Mouse (Mus musculus) heart, embryonic 12.5 days (tissue): ENCODE results near the gene Chd2. TPM values are rescaled to one million over a fixed set of nuclear protein-coding genes. Genes with fewer than 3 reads are reported as not detected.
"Not testable (repeated sequence)": the region's sequence is repeated elsewhere in the genome, so short reads cannot be mapped to it uniquely, and the experiment has no call there.

Source experiments
- ATAC-seq: fragments of 200-750 bp; cut with Nextera tagmentation; 2 replicates; pipeline ENCODE4 v1.8.0; 2017; ENCODE audit warnings: moderate TSS enrichment, moderate library complexity; ENCODE audit not compliant: insufficient number of reproducible peaks, low FRiP score
- H3K27ac ChIP-seq: fragments of 300-500 bp; sonication (generic); 2 replicates; pipeline ENCODE4 v1.5.1; 2016; ENCODE audit warnings: mild to moderate bottlenecking, moderate library complexity; ENCODE audit not compliant: poor library complexity, severe bottlenecking
- H3K27me3 ChIP-seq: fragments of 300-500 bp; sonication (generic); replicated peaks from 2 replicates; pipeline ENCODE4 v1.6.1; 2016; ENCODE audit warnings: mild to moderate bottlenecking, moderate library complexity
- H3K36me3 ChIP-seq: fragments of 300-500 bp; sonication (generic); 2 replicates; pipeline ENCODE4 v1.6.1; 2016; ENCODE audit warnings: mild to moderate bottlenecking, moderate library complexity
- H3K4me1 ChIP-seq: fragments of 300-500 bp; sonication (generic); replicated peaks from 2 replicates; pipeline ENCODE4 v1.6.1; 2016; ENCODE audit warnings: mild to moderate bottlenecking
- H3K4me2 ChIP-seq: fragments of 300-500 bp; sonication (generic); 2 replicates; pipeline ENCODE4 v1.6.1; 2016; ENCODE audit warnings: mild to moderate bottlenecking, moderate library complexity
- H3K4me3 ChIP-seq: fragments of 300-500 bp; sonication (generic); 2 replicates; pipeline ENCODE4 v1.5.1; 2016; ENCODE audit warnings: mild to moderate bottlenecking
- H3K9ac ChIP-seq: fragments of 300-500 bp; sonication (generic); 2 replicates; pipeline ENCODE4 v1.6.1; 2016; ENCODE audit warnings: mild to moderate bottlenecking, moderate library complexity
- H3K9me3 ChIP-seq: fragments of 300-500 bp; sonication (generic); replicated peaks from 2 replicates; pipeline ENCODE4 v1.6.1; 2016; ENCODE audit warnings: mild to moderate bottlenecking, moderate library complexity
- WGBS: fragments of 180-500 bp; shearing (Covaris S2); methylation state at CpG from one replicate; pipeline ENCODE4 v1.1.7; 2016; 5-methylcytosine and 5-hydroxymethylcytosine counted together
- polyA plus RNA-seq: library from polyadenylated mRNA; unstranded; fragments of >200 nt; fragmentation: Nextera tagmentation; extraction: Ambion mirVana; gene quantifications from 2 replicates; pipeline ENCODE4 v1.2.1, GENCODE M21; 2016

The Chd2 gene
- polyA plus RNA-seq, 1 experiment from 2014 or later: 50.4 TPM

- Histone ChIP-seq H3K27me3 (no peaks in the 10 kb centered on the region), H3K4me2 (no peak overlapping the region), H3K4me3 (no peak overlapping the region), H3K27ac (0 out of 2 replicates have a peak overlapping the region, but pooled peaks have one; percentile 43), H3K9ac (0 out of 2 replicates have a peak overlapping the region, but pooled peaks have one; percentile 36), H3K36me3 (no peaks in the 10 kb centered on the region), H3K9me3 (no peaks in the 10 kb centered on the region), H3K4me1 (peaks cover 54% of the 10 kb centered on the region)
- WGBS: 63% methylated on average over 6 of the region's 6 CpGs
- no peak for ATAC-seq
Observed at GRCm38 (mm10) chr7:73581836-73582375, 40.3 kb upstream of the Chd2 start.

- Histone ChIP-seq H3K9me3 (no peaks in the 10 kb centered on the region), H3K27me3 (no peaks in the 10 kb centered on the region; the same call in 1 of the 2 replicates), H3K4me1 (peaks cover 41% of the 10 kb centered on the region), H3K27ac (peak overlapping the region; percentile 76), H3K4me2 (peak overlapping the region; percentile 27), H3K9ac (no peak overlapping the region), H3K4me3 (no peak overlapping the region), H3K36me3 (no peaks in the 10 kb centered on the region)
- WGBS: 54% methylated on average over 8 of the region's 8 CpGs
- no peak for ATAC-seq
Observed at GRCm38 (mm10) chr7:73579072-73579731, 37.6 kb upstream of the Chd2 start.

DNA sequence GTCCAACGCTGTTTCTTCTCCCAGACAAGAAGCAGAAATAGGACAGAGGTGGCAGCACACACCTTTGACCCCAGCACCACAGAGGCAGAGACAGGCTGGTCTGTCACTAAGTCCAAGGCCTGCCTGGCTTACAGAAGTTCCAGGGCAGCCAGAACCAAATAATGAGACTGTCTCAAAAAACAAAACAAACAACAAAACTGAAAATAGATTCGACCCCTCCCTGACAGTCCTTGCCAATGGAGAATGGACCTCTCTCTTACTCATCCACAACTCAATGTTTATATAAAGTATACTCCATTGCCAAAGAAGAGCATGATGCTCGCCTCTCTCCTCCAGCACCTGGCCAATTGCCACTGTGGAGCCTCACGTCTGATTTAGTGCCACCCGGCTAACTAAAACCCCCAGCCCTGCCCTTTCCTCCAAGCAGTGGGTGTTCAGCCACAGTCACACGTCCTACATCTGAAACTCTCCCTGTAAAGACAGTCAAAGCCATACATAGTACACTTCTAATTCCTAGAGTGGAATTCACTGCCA is 36.3 kb upstream of the Chd2 start:
- H3K27ac ChIP-seq: peak overlapping the region; percentile 38
- no peak overlapping the region for H3K4me3 ChIP-seq
- no peak overlapping the region for H3K4me2 ChIP-seq
- no peak for ATAC-seq
- H3K4me1 ChIP-seq: peaks cover 36% of the 10 kb centered on the region
- no peaks in the 10 kb centered on the region; the same call in 1 of the 2 replicates for H3K27me3 ChIP-seq
- no peak overlapping the region for H3K9ac ChIP-seq
- H3K9me3 ChIP-seq: no peaks in the 10 kb centered on the region
- H3K36me3 ChIP-seq: no peaks in the 10 kb centered on the region
- WGBS: 67% methylated on average over 6 of the region's 6 CpGs

DNA sequence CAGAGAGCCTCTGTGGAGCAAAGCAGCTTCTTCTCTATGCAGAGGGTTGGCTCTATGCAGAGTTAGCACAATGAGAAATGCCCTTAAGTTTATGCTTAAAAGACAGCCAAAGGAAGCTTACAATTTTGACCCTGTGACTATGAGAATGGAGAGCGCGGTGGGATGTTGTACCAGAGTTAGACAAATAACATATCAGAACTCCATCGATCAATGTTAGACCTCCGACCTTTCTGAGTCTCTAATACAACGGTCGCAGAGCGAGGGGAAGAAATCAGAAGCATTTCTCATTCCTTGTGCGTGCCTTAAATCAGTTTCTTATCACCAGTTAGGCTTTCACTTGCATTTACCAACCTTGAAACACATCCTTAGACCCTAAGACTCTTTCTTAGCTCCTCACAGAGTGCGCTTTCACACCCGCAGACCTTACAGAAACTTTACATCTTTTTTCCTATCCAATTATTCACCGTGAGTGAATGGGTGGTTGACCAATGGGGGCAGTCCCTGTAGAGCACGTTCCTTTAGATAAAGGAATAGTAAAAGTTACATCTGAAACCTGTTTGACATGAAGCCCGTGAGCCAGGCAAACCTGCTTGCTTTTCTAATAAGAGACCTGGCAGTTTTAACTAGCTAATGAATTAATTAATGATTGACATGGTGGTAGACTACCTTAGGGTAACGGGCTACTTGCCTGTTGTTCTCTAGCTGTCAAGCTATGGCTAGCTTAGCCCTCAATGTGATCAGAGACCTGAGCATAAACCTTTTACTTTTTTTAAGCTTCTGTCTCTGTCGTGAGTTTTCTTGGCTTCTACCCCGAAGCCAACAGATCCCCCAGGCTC is 34.7 kb upstream of the Chd2 start:
- no peak overlapping the region for H3K27ac ChIP-seq

GRCm38 (mm10) chr7:73575257-73575656 is 33.6 kb upstream of the Chd2 start:
- Histone ChIP-seq H3K9ac (no peak overlapping the region), H3K36me3 (no peaks in the 10 kb centered on the region), H3K4me2 (no peak overlapping the region), H3K9me3 (no peaks in the 10 kb centered on the region), H3K27ac (peak overlapping the region; percentile 2; the same call in 1 of the 2 replicates), H3K4me3 (no peak overlapping the region), H3K27me3 (no peaks in the 10 kb centered on the region; the same call in 1 of the 2 replicates), H3K4me1 (peaks cover 33% of the 10 kb centered on the region)
- no peak for ATAC-seq
- 47% methylated on average over 8 of the region's 8 CpGs for WGBS

More for the DNA sequence above, 34.7 kb upstream of the Chd2 start:
- H3K4me3 ChIP-seq: no peak overlapping the region
- H3K27me3 ChIP-seq: no peaks in the 10 kb centered on the region; the same call in 1 of the 2 replicates
- H3K36me3 ChIP-seq: no peaks in the 10 kb centered on the region
- no peaks in the 10 kb centered on the region for H3K9me3 ChIP-seq
- no peak overlapping the region for H3K9ac ChIP-seq
- no peak for ATAC-seq
- WGBS: 49% methylated on average over 16 of the region's 16 CpGs
- H3K4me1 ChIP-seq: peaks cover 33% of the 10 kb centered on the region
- no peak overlapping the region for H3K4me2 ChIP-seq

DNA sequence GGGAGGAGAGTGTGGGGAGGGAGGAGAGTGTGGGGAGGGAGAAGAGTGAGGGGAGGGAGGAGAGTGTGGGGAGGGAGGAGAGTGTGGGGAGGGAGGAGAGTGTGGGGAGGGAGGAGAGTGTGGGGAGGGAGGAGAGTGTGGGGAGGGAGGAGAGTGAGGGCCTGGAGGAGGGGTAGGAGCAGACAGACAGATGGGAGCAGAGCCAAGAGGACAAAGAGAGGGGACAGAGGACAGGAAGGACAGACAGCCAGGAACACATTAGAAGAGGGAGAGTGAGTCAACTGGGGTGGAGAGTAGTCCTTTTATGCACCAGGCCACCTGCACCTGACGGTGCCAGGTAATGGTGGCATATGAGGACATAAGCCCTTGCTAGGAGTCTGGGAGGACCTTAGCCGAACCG is 33.0 kb upstream of the Chd2 start:
- not testable (repeated sequence) for H3K4me2 ChIP-seq, H3K27ac ChIP-seq, H3K36me3 ChIP-seq, H3K9me3 ChIP-seq, H3K27me3 ChIP-seq, H3K4me3 ChIP-seq, ATAC-seq, H3K9ac ChIP-seq
- 38% methylated on average over 3 of the region's 3 CpGs for WGBS
- peaks cover 30% of the 10 kb centered on the region for H3K4me1 ChIP-seq

- H3K4me2 ChIP-seq: no peak overlapping the region
- H3K9me3 ChIP-seq: no peaks in the 10 kb centered on the region
- ATAC-seq: no peak
- H3K27ac ChIP-seq: no peak overlapping the region
- 68% methylated on average over 3 of the region's 3 CpGs for WGBS
- H3K27me3 ChIP-seq: no peaks in the 10 kb centered on the region; the same call in 1 of the 2 replicates
- H3K4me3 ChIP-seq: no peak overlapping the region
- no peaks in the 10 kb centered on the region for H3K36me3 ChIP-seq
- peaks cover 25% of the 10 kb centered on the region for H3K4me1 ChIP-seq
- no peak overlapping the region for H3K9ac ChIP-seq
Observed at GRCm38 (mm10) chr7:73572571-73572970, 30.9 kb upstream of the Chd2 start.

GRCm38 (mm10) chr7:73568801-73569403 is 27.3 kb upstream of the Chd2 start:
- no peak overlapping the region for H3K27ac ChIP-seq
- ATAC-seq: no peak

GRCm38 (mm10) chr7:73567754-73568161 is 26.1 kb upstream of the Chd2 start:
- WGBS: 18% methylated on average over 4 of the region's 4 CpGs
- no peak overlapping the region for H3K4me2 ChIP-seq
- peaks cover 16% of the 10 kb centered on the region for H3K4me1 ChIP-seq
- peaks cover 2% of the 10 kb centered on the region; the same call in 1 of the 2 replicates for H3K9me3 ChIP-seq
- peak overlapping the region; percentile 31; the same call in 1 of the 2 replicates for H3K27ac ChIP-seq
- no peaks in the 10 kb centered on the region for H3K36me3 ChIP-seq
- no peaks in the 10 kb centered on the region for H3K27me3 ChIP-seq
- H3K4me3 ChIP-seq: no peak overlapping the region
- H3K9ac ChIP-seq: no peak overlapping the region
- peak; percentile 36; the same call in 1 of the 2 replicates for ATAC-seq

More at GRCm38 (mm10) chr7:73568801-73569403, 27.3 kb upstream of the Chd2 start:
- H3K27me3 ChIP-seq: no peaks in the 10 kb centered on the region
- 72% methylated on average over 3 of the region's 3 CpGs for WGBS
- peaks cover 2% of the 10 kb centered on the region; the same call in 1 of the 2 replicates for H3K9me3 ChIP-seq
- H3K9ac ChIP-seq: no peak overlapping the region
- no peak overlapping the region for H3K4me2 ChIP-seq
- H3K4me3 ChIP-seq: no peak overlapping the region
- H3K4me1 ChIP-seq: peaks cover 18% of the 10 kb centered on the region
- H3K36me3 ChIP-seq: no peaks in the 10 kb centered on the region

GRCm38 (mm10) chr7:73564131-73564530 is 22.5 kb upstream of the Chd2 start:
- no peaks in the 10 kb centered on the region for H3K27me3 ChIP-seq
- 86% methylated on average over 6 of the region's 6 CpGs for WGBS
- H3K36me3 ChIP-seq: no peaks in the 10 kb centered on the region
- H3K4me1 ChIP-seq: peaks cover 31% of the 10 kb centered on the region
- H3K9ac ChIP-seq: no peak overlapping the region
- peaks cover 2% of the 10 kb centered on the region; the same call in 1 of the 2 replicates for H3K9me3 ChIP-seq
- H3K4me2 ChIP-seq: no peak overlapping the region
- no peak overlapping the region for H3K4me3 ChIP-seq
- H3K27ac ChIP-seq: no peak overlapping the region
- no peak for ATAC-seq
